In the genomic region with DNA sequence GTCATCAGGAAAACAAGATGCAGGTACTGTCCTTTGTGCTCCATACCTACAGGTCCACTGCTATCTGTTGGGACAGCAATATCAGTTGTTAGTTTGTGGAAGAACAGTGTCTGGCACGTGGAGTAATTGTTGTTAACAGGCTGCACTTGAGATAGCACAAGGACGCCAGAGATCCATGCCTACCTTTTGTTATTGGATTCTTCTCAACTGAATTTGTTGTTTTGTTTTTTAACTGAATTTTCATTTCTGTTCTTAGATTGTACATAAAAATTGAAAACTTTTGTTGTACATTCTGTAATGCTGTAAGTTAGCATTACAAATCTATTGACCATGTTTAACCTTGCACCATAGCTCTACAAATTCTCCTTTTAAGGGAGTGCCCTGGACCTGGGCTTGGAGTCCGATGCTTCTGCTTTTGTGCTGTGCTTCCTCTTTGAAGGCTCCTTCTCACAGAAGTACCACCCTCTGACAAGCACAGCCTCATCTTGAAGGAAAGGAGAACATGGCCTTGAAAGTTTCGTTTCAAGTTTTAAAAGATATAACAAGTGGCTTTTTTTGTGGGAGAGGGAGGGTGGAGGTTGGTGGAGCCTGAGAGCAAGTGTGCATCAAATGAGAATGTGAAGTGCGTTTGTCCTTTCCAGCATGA, we compare ENCODE assay signal across 13 mouse cellular contexts. TPM values are rescaled to one million over a fixed set of nuclear protein-coding genes. Genes with fewer than 3 reads are reported as not detected.
DNase-seq lines count a peak whose midpoint lies in the region; ATAC-seq and TF ChIP-seq lines count a peak whose summit lies in the region.
"Had no signal": no experiment of that assay in that cellular context is flagged by ENCODE, and none has a peak within 500 bp of the region (broad histone marks: within the 10 kb centered on the region; RNA-seq: fewer than 3 reads in every experiment).

No protein-coding gene starts in this region.

- H3K27ac ChIP-seq in gastrocnemius, adult 2 months, result peak overlapping the region; percentile 92
- H3K27ac ChIP-seq in lung, postnatal 0 days (ENCODE audit: low read length), result no peak overlapping the region
- peak overlapping the region; percentile 69; the same call in 1 of the 2 replicates for H3K27ac ChIP-seq in liver, embryonic 12.5 days
- H3K27ac ChIP-seq in forebrain, embryonic 14.5 days (ENCODE audit: low read depth, low read length), result no peak overlapping the region
- no peak overlapping the region for H3K27ac ChIP-seq in midbrain, embryonic 14.5 days (replicated peaks; ENCODE audit: low read depth, low read length)
- H3K27ac ChIP-seq: forebrain, embryonic 10.5 days; heart, embryonic 13.5 days; limb, embryonic 12.5 days; neural tube, embryonic 12.5 days had no signal

- no peak for TF ChIP-seq CTCF in gastrocnemius, adult 2 months (IDR thresholded peaks at IDR 0.05)
- no peak for TF ChIP-seq CTCF in lung, postnatal 0 days (IDR thresholded peaks at IDR 0.05)
- no peak for TF ChIP-seq CTCF in lung, adult 2 months (IDR thresholded peaks at IDR 0.05; ENCODE audit: insufficient read depth, low read length)

- TF ChIP-seq EP300 in lung, postnatal 0 days (IDR thresholded peaks at IDR 0.05), result no peak

- no peak for TF ChIP-seq POLR2A in lung, adult 2 months (IDR thresholded peaks at IDR 0.05; ENCODE audit: borderline replicate concordance, extremely low read depth, low read depth, low read length)

- intact Hi-C loops in gastrocnemius, adult 2 months (cut with DNase I), result loop anchor here (5.0 kb wide), 1 partner anchor 36 kb away; no protein-coding TSS in a partner anchor

- peak overlapping the region; percentile 61 for H3K4me3 ChIP-seq in gastrocnemius, adult 2 months
- H3K4me3 ChIP-seq in lung, postnatal 0 days (ENCODE audit: low read depth, low read length), result no peak overlapping the region
- no peak overlapping the region for H3K4me3 ChIP-seq in lung, adult 2 months (replicated peaks; ENCODE audit: extremely low read depth, low read depth, low read length)
- no peak overlapping the region for H3K4me3 ChIP-seq in liver, embryonic 12.5 days
- no peak overlapping the region for H3K4me3 ChIP-seq in forebrain, embryonic 14.5 days (ENCODE audit: low read depth, low read length)
- H3K4me3 ChIP-seq in midbrain, embryonic 14.5 days (replicated peaks; ENCODE audit: low read depth, low read length), result no peak overlapping the region
- H3K4me3 ChIP-seq: forebrain, embryonic 10.5 days; heart, embryonic 13.5 days; limb, embryonic 12.5 days; neural tube, embryonic 12.5 days had no signal

- H3K4me1 ChIP-seq in lung, postnatal 0 days (ENCODE audit: insufficient read depth, low read depth, low read length), result no peaks in the 10 kb centered on the region
- H3K4me1 ChIP-seq in lung, adult 2 months (ENCODE audit: control insufficient read depth, insufficient read depth, low read length), result peaks cover 2% of the 10 kb centered on the region; the same call in 1 of the 2 replicates
- H3K4me1 ChIP-seq in liver, embryonic 12.5 days, result peaks cover 69% of the 10 kb centered on the region
- H3K4me1 ChIP-seq in forebrain, embryonic 14.5 days (ENCODE audit: control insufficient read depth, insufficient read depth, low read length), result no peaks in the 10 kb centered on the region
- H3K4me1 ChIP-seq in midbrain, embryonic 14.5 days (ENCODE audit: control insufficient read depth, insufficient read depth, low read length), result no peaks in the 10 kb centered on the region
- H3K4me1 ChIP-seq: forebrain, embryonic 10.5 days; limb, embryonic 12.5 days; neural tube, embryonic 12.5 days had no signal

- H3K4me2 ChIP-seq in lung, postnatal 0 days (replicated peaks; ENCODE audit: low read depth, low read length), result no peak overlapping the region
- peak overlapping the region; percentile 23; the same call in 1 of the 2 replicates for H3K4me2 ChIP-seq in liver, embryonic 12.5 days
- no peak overlapping the region for H3K4me2 ChIP-seq in forebrain, embryonic 14.5 days (ENCODE audit: low read length)
- H3K4me2 ChIP-seq in midbrain, embryonic 14.5 days (ENCODE audit: low read length), result no peak overlapping the region
- H3K4me2 ChIP-seq: heart, embryonic 13.5 days; limb, embryonic 12.5 days; neural tube, embryonic 12.5 days had no signal

- no peaks in the 10 kb centered on the region for H3K36me3 ChIP-seq in lung, postnatal 0 days (ENCODE audit: insufficient read depth, low read length)
- H3K36me3 ChIP-seq in liver, embryonic 12.5 days, result peaks cover 4% of the 10 kb centered on the region; the same call in 1 of the 2 replicates
- peaks cover 11% of the 10 kb centered on the region; the same call in 1 of the 2 replicates for H3K36me3 ChIP-seq in forebrain, embryonic 14.5 days (ENCODE audit: control insufficient read depth, insufficient read depth, low read length)
- H3K36me3 ChIP-seq in midbrain, embryonic 14.5 days (ENCODE audit: control insufficient read depth, insufficient read depth, low read length), result 0 out of 2 replicates have a peak, but pooled peaks cover 15% of the 10 kb centered on the region

- ATAC-seq in lung, postnatal 0 days, result no peak; the same call in 1 of the 2 replicates
- ATAC-seq in liver, embryonic 12.5 days, result no peak
- ATAC-seq in forebrain, embryonic 14.5 days, result no peak
- ATAC-seq in midbrain, embryonic 14.5 days (ENCODE audit: low FRiP score, low TSS enrichment), result no peak

- no peaks in the 10 kb centered on the region for H3K9me3 ChIP-seq in lung, postnatal 0 days (ENCODE audit: low read length)
- H3K9me3 ChIP-seq in liver, embryonic 12.5 days (replicated peaks), result no peaks in the 10 kb centered on the region
- H3K9me3 ChIP-seq in forebrain, embryonic 14.5 days (replicated peaks; ENCODE audit: control insufficient read depth, low read length), result no peaks in the 10 kb centered on the region
- H3K9me3 ChIP-seq in midbrain, embryonic 14.5 days (ENCODE audit: control insufficient read depth, low read length), result no peaks in the 10 kb centered on the region
- H3K9me3 ChIP-seq: forebrain, embryonic 10.5 days; heart, embryonic 13.5 days; limb, embryonic 12.5 days; neural tube, embryonic 12.5 days had no signal

- 80% methylated on average over 5 of the region's 5 CpGs for WGBS in lung, postnatal 0 days
- 69% methylated on average over 5 of the region's 5 CpGs for WGBS in lung, adult 2 months
- WGBS in liver, embryonic 12.5 days (ENCODE audit: insufficient replicate concordance), result 30% methylated on average over 5 of the region's 5 CpGs
- 93% methylated on average over 5 of the region's 5 CpGs for WGBS in forebrain, embryonic 14.5 days
- 93% methylated on average over 5 of the region's 5 CpGs for WGBS in midbrain, embryonic 14.5 days

- H3K27me3 ChIP-seq in lung, postnatal 0 days (replicated peaks; ENCODE audit: insufficient read depth, low read length), result no peaks in the 10 kb centered on the region
- no peaks in the 10 kb centered on the region for H3K27me3 ChIP-seq in liver, embryonic 12.5 days (replicated peaks)
- H3K27me3 ChIP-seq in forebrain, embryonic 14.5 days (replicated peaks; ENCODE audit: control insufficient read depth, insufficient read depth, low read length), result no peaks in the 10 kb centered on the region
- no peaks in the 10 kb centered on the region for H3K27me3 ChIP-seq in midbrain, embryonic 14.5 days (ENCODE audit: control insufficient read depth, insufficient read depth, low read length)
- H3K27me3 ChIP-seq: heart, embryonic 13.5 days; limb, embryonic 12.5 days; neural tube, embryonic 12.5 days had no signal

- H3K9ac ChIP-seq in lung, postnatal 0 days (replicated peaks; ENCODE audit: low read depth), result no peak overlapping the region
- no peak overlapping the region for H3K9ac ChIP-seq in liver, embryonic 12.5 days
- H3K9ac ChIP-seq in forebrain, embryonic 14.5 days (ENCODE audit: low read length), result no peak overlapping the region
- H3K9ac ChIP-seq in midbrain, embryonic 14.5 days (replicated peaks; ENCODE audit: low read length), result no peak overlapping the region
- H3K9ac ChIP-seq: limb, embryonic 12.5 days; neural tube, embryonic 12.5 days had no signal

- no peak for DNase-seq in gastrocnemius, adult 2 months
- no peak for DNase-seq in gastrocnemius, postnatal 25 days
- peak; percentile 51 for DNase-seq in lung, postnatal 0 days (ENCODE audit: low spot score)
- no peak for DNase-seq in lung, adult 2 months
- peak; percentile 8 for DNase-seq in spleen, adult 12 weeks (ENCODE audit: low spot score)
- no peak for DNase-seq in forebrain, embryonic 14.5 days (ENCODE audit: low spot score)
- no peak for DNase-seq in midbrain, embryonic 14.5 days
- DNase-seq: cerebellum, postnatal 14 days had no signal

RNA-seq across cellular contexts. Expression of gene Evi2, which starts 2.5 kb away (rescaled TPM):
- not detected for total RNA-seq in gastrocnemius, adult 2 months (2021)
- under 1 TPM in 1 of 2 experiments, not detected in 1; 0.13 TPM for total RNA-seq in gastrocnemius, postnatal 25 days (2021)
- 0.61 and 0.64 TPM in 2 replicates for polyA plus RNA-seq in lung, postnatal 0 days (2015; fragmentation: Nextera tagmentation; extraction: Ambion mirVana)
- polyA plus RNA-seq in lung, adult 2 months (2012; rRNA removed), result 1.1 and 1.2 TPM in 2 replicates
- polyA plus RNA-seq in liver, embryonic 12.5 days (2016; fragmentation: Nextera tagmentation; extraction: Ambion mirVana), result 0.66 and 0.77 TPM in 2 replicates
- polyA plus RNA-seq in forebrain, embryonic 14.5 days (2014; fragmentation: Nextera tagmentation; extraction: Ambion mirVana), result 0.24 and 0.48 TPM in 2 replicates
- polyA plus RNA-seq in midbrain, embryonic 14.5 days (2014; fragmentation: Nextera tagmentation; extraction: Ambion mirVana), result 1.1 TPM in 2 replicates

RNA-seq across cellular contexts. Expression of gene Evi2a, which starts 2.5 kb away (rescaled TPM):
- 1 to 10 TPM; 3.9 to 4.0 TPM for total RNA-seq in gastrocnemius, adult 2 months (2021)
- total RNA-seq in gastrocnemius, postnatal 25 days (2021), result 1 to 10 TPM; 3.0 to 3.8 TPM
- 6.4 and 8.0 TPM in 2 replicates for polyA plus RNA-seq in lung, postnatal 0 days (2015; fragmentation: Nextera tagmentation; extraction: Ambion mirVana)
- 7.7 and 14.0 TPM in 2 replicates for polyA plus RNA-seq in lung, adult 2 months (2012; rRNA removed)
- 3.4 and 4.2 TPM in 2 replicates for polyA plus RNA-seq in liver, embryonic 12.5 days (2016; fragmentation: Nextera tagmentation; extraction: Ambion mirVana)
- polyA plus RNA-seq in forebrain, embryonic 14.5 days (2014; fragmentation: Nextera tagmentation; extraction: Ambion mirVana), result 1.9 and 2.8 TPM in 2 replicates
- polyA plus RNA-seq in midbrain, embryonic 14.5 days (2014; fragmentation: Nextera tagmentation; extraction: Ambion mirVana), result 2.9 and 4.8 TPM in 2 replicates

RNA-seq across cellular contexts. Expression of gene Evi2b, which starts 4.3 kb away (rescaled TPM):
- total RNA-seq in gastrocnemius, adult 2 months (2021), result under 1 TPM; 0.45 to 0.46 TPM
- under 1 TPM; 0.21 to 0.31 TPM for total RNA-seq in gastrocnemius, postnatal 25 days (2021)
- polyA plus RNA-seq in lung, postnatal 0 days (2015; fragmentation: Nextera tagmentation; extraction: Ambion mirVana), result 2.0 and 2.6 TPM in 2 replicates
- polyA plus RNA-seq in lung, adult 2 months (2012; rRNA removed), result 11.8 and 24.4 TPM in 2 replicates
- polyA plus RNA-seq in liver, embryonic 12.5 days (2016; fragmentation: Nextera tagmentation; extraction: Ambion mirVana), result 4.3 and 4.6 TPM in 2 replicates
- polyA plus RNA-seq in forebrain, embryonic 14.5 days (2014; fragmentation: Nextera tagmentation; extraction: Ambion mirVana), result 0.24 TPM in 1 of 2 replicates, not detected in the other
- not detected in 2 replicates for polyA plus RNA-seq in midbrain, embryonic 14.5 days (2014; fragmentation: Nextera tagmentation; extraction: Ambion mirVana)
- polyA plus RNA-seq: neural tube, embryonic 12.5 days had no signal

RNA-seq across cellular contexts. Expression of gene Omg, which starts 24.0 kb away (rescaled TPM):
- not detected for total RNA-seq in gastrocnemius, adult 2 months (2021)
- total RNA-seq in gastrocnemius, postnatal 25 days (2021), result not detected
- 0.13 TPM in 1 of 2 replicates, not detected in the other for polyA plus RNA-seq in lung, postnatal 0 days (2015; fragmentation: Nextera tagmentation; extraction: Ambion mirVana)
- 0.08 TPM in 1 of 2 replicates, not detected in the other for polyA plus RNA-seq in lung, adult 2 months (2012; rRNA removed)
- 0.12 TPM in 1 of 2 replicates, not detected in the other for polyA plus RNA-seq in liver, embryonic 12.5 days (2016; fragmentation: Nextera tagmentation; extraction: Ambion mirVana)
- polyA plus RNA-seq in forebrain, embryonic 14.5 days (2014; fragmentation: Nextera tagmentation; extraction: Ambion mirVana), result 3.4 and 4.4 TPM in 2 replicates
- polyA plus RNA-seq in midbrain, embryonic 14.5 days (2014; fragmentation: Nextera tagmentation; extraction: Ambion mirVana), result 4.9 and 5.2 TPM in 2 replicates

Comparison
In these comparisons a context has a peak if more than half of its experiments do, and no peak if none do; other contexts are left out.
1. DNase-seq: peak in lung, postnatal 0 days (single experiment) and spleen, adult 12 weeks (single experiment); none in gastrocnemius, adult 2 months (single experiment), gastrocnemius, postnatal 25 days (single experiment), lung, adult 2 months (single experiment), forebrain, embryonic 14.5 days (single experiment) and midbrain, embryonic 14.5 days (single experiment).
2. H3K27ac ChIP-seq: peak in gastrocnemius, adult 2 months (single experiment) and liver, embryonic 12.5 days (single experiment); none in lung, postnatal 0 days (single experiment), forebrain, embryonic 14.5 days (single experiment) and midbrain, embryonic 14.5 days (single experiment).